Mouse (Mus musculus): Measurements from ENCODE around the gene Zan.

Zan gene

DNA sequence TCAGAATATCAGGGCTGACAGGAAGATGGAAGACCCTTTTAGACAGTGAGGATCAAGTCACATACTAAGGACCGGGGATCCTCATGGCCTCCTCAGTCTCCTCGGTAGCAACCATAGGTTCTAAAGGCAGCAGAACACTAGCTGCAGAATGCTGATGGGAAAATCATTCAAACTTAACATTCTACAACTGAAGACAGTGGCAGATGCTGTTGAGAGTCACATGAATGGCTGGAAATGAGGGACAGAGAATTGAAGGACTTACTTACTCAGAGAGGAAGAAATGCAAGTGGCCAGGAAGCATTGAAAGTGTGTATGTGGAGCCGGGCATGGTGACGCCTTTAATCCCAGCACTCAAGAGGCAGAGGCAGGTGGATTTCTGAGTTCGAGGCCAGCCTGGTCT, at the start of gene Zan:
Gene Zan, minus strand, starts transcription at position 101 of the 400 bp plus-strand sequence.
- no peak for DNase-seq

DNA sequence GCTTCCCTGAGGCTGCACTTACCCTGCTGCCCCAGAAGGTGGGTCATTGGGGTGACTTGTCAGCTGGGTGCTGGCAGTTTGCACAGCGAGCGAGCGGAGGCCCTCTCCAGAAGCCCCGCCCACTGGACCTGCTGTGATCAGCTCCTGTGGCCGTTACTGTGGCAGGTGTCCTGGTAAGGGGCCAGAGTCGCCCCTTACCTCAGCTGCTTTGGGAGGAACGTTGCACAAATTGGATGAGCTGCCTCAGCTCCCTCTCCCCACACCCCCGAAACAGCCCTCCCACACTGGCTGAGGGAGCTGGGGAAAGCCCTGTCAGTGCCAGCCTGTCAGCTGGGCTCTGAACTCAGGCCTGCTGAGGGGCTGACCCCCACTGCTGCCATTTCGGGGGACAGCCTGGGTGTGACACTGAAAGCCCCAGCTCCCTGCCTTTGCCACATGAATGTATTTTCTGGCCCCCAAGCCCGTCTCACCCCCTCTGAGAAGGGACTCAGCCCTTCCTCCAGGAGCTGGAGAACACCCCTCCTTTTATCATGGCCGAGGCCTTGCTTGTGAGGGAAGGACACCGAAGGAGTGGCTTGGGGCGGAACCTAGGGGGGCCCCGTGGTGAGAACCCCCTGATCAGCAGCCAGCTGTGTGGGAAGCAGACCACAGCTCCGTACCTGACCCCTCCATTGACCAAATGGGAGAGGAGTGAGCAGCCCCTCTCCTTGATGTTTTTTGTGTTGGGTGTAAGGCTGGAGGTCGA, 49.5 kb upstream of the Zan start:
- DNase-seq, result peak; percentile 52

DNA sequence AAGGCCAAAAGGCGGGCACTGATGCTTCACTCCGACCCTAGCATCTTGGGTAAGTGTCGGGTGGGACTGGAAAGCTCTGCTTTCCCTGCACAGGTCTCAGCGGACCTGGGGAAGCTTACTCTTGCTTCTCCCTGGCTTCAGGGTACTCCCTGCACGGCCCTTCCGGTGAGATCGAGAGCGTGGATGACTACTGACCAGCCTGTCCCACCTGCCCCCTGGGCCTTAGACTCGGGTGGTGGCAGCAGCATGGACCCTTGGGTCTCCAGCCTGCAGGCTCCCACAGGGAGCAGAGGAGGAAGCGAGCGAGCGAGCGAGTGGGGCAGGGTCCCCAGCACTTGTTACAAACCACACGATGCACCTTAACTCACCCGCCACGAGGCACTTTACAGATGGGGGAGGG, 48.6 kb upstream of the Zan start:
- DNase-seq, result no peak

DNA sequence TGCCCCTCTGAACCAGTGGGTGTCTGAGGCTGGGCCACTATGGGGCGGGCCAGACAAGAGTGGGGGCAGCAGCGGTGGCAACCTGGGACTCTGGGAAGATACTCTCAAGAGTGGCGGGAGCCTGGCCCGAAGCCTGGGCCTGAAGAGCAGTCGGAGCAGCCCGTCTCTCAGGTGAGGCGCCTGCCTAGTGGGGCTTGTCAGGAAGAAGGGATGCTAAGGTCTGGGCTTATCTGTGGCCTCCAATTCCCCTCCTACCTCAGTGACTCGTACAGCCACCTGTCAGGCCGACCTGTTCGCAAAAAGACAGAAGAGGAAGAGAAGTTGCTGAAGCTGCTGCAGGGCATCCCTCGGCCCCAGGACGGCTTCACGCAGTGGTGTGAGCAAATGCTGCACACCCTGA, 47.8 kb upstream of the Zan start:
- no peak for DNase-seq

DNA sequence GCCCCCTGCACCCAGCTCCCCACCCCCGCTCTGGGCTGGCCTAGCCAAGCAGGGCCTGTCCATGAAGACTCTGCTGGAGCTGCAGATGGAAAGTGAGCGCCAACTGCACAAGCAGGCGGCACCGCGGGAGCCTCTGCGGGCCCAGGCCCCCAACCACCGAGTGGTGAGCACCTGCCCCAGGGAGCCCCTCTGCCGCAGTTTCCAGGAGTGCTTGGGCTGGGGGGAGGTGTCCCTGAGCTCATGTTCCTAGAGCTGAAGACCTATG, 47.3 kb upstream of the Zan start:
- DNase-seq, result no peak

DNA sequence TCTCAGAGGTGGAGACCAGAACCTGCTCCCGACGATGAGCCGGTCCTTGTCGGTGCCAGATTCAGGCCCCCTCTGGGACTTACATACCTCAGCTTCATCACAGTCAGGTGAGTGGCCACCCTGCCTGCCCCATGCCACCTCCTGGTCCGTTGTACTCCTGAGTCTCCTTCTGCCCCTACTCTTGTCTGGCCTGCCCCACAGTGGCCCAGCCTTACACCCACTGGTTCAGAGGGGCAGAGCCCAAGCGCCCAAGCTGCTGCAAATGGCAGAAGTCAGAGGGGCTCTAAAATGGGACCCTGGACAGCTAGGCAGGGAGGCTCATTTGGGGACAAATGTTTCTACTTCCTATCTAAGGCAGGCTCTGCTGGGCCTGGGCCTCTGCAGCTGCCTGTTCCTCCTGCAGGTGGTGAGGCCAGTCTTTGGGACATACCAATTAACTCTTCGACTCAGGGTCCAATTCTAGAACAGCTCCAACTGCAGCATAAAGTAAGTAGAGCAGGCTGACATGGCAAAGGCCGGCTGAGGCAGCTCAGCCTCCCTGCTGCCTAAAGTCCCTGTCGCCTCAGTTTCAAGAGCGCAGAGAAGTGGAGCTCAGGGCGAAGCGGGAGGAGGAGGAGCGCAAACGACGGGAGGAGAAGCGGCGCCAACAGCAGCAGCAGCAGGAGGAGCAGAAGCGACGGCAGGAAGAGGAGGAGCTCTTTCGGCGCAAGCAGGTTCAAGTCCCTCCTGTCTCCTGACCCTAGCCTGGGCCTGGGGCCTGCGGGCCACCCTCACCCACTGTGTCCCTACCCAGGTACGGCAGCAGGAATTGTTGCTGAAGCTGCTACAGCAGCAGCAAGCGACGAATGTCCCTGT, 46.8 kb upstream of the Zan start:
- DNase-seq, result no peak

DNA sequence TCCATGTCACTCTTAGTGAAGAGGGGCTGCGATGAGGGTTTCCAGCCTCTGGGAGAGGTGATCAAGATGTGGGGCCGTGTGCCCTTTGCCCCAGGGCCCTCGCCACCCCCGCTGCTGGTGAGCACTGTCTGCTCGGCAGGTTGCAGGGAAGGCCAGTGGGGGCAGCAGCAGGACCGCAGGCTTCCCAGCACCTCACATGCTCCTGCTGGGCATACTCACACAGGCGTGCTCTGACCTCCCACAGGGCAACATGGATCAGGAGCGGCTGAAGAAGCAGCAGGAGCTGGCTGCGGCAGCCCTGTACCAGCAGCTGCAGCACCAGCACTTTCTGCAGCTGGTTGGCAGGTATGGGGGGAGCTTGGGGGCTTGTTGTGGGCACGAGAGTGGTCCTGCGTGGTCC, 45.8 kb upstream of the Zan start:
- DNase-seq, result no peak

DNA sequence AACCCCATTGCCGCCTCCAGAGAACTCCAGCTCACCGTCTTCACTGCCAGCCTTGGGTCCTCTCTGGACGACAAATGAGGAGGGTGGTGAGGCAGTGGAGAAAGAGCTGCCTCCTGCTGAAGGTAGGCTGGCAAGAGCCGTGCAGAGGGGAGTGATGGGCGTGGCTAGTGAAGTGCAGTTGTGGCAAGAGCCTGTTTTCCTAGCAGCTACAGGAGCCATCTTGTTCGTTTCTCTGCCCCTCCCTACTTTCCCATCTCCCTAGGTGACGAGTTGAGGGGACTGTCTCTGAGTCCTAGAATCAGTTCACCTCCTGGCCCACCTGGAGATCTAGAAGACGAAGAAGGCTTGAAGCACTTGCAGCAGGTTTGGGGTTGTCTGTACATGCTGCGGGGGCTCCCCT, 45.0 kb upstream of the Zan start:
- DNase-seq, result no peak

DNA sequence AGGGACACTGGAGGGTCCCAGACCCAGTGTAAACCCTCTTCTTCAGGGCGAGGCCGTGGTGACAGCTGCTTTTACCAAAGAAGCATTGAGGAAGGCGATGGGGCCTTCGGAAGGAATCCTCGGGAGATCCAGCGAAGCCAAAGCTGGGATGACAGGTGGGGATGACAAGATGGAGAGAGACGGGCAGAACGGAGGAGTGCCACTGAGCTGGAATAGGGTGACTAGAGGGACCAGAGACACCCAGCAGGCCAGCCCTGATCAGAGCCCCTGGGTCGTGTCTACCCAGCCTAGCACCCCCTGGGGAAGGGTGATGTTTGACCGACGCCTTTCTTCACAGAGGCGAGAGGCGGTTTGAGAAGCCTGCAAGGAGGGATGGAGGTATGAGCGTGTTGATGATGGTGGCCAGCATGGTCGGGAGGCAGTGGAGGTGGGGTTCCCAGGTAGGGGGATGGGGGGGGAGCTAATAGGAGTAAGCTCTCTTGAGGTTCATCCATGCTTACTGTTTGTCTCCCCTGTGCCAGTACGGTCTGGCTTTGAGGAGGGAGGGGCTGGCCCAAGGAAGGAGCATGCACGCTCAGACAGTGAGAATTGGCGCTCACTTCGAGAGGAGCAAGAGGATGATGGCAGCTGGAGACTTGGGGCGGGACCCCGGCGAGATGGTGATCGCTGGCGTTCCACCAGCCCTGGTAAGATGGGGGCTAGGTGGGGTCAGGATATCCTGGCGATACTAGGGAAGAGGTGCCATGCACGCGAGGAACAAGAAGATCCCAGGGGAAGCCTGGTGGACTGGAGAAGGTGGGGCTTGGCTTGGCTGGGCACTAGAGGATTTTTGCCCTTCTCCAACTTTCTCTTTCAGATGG, 43.1 kb upstream of the Zan start:
- no peak for DNase-seq

DNA sequence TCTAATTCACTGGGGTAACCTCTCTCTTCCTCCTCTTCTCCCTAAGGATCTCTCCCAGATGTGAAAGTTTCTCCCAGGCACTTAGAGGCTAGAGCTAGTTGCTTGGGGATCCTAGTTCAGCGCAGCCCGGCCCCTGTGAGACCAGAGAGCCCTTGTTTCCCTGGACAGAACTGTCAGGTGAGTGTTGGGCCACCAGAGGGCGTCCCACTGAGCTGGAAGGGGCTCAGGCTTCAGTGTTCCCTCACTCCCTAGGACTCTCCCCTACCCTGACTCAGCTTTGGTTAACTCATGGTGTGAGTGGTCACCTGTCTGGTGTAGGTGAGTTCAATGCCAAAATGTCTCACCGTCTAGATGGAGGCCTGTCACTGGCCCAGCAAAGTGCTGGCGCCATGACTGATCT, 41.6 kb upstream of the Zan start, which contains the start of gene Gigyf1:
Gene Gigyf1, plus strand, starts transcription at position 113 of the 400 bp plus-strand sequence.
- no peak for DNase-seq

DNA sequence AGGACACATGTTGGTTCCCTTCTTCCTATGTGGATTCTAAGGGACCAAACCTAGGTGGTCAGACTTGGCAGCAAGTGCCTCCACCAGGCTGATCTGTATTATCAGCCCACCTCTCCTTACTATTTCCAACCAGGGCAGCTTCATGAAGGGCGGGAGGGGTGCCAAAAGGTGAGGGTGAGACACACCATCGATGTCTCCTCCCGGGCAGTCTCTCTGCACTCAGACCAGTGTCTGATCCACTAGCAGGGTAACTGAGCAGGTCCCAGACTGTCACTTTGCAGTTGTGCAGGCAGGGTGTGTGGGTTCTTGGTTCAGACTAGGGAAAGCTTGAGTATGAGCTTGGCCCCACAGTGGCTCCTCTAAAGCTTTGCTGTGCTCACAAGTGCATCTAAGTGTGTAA, 37.9 kb upstream of the Zan start:
- no peak for DNase-seq

DNA sequence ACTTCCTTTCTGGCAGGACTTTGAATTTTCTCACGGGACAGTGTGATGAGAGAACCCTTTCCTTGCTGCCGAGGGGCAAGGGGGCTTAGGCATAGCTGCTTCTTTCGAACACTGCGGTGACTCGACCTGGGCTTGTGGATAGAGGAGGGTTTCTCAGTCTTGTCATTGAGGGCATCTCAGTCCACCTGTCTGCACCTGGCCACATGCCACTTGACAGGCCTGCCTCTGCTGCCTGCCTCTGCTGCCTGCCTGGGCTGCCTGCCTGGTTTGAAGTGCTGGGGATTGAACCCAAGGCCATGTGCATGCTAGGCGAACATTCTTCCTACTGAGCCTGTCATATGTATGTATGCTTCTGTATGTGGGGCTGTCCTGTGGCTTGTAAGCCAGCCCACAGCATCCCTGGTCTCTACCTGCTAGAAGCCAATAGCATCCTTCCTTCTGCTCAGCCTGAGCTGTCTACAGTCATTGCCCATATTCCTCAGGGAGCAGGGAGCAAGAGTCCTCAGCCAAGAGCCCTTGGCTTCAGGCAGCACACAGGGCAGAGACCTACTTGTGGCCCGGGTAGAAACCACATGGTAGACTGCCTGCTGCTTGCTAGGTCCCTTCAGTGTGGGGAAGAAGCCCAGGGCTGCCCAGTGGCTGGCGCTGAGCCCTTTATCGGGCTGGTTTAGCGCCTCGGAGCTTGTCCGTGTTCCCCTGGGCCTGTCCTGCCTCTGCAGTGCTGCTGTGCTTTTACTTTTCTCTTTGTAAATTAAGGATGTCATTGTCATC, 37.3 kb upstream of the Zan start:
- DNase-seq, result no peak

DNA sequence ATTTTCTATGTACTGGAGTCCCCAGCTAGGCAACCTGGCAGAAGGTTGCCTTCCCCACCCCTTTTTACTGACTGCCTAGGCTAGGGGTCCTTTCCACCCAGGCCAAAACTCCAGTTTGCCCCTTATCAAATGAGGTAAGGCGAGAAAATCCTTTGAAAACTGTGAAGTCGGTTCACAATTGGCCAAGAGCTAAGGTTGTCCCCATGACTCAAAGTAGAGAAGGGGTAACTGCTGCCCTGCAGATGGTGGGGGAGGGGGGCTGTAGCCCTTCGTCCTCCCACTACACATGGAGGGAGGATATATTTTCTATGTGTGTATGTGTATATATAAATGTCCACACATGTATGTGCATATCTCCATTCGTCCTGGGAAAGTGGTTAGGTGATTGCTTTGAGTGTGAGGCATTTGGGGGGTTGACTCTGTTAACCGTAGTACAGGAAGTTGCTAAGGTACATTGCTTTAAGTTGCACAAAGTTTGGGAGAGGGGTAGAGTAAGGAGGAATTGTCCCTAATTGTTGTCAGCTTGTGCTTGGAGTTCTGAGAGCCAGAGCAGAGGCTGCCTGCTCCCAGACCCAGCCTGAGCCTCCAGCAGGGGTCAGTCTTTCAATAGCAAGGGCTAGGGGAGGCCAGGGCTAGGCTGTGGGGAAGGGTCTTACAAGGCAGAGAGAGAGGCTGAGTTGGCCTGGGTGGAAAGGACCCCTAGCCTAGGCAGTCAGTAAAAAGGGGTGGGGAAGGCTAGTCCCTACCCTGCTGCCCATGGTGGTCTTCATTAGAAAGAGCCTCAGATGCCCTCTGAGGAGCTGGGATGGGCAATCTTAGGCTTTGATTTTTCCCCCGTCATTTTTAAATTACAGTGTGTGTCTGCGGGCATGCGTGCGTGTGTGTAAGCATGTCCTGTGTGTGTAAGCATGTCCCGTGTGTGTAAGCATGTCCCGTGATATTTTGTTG, 36.3 kb upstream of the Zan start:
- DNase-seq, result no peak

DNA sequence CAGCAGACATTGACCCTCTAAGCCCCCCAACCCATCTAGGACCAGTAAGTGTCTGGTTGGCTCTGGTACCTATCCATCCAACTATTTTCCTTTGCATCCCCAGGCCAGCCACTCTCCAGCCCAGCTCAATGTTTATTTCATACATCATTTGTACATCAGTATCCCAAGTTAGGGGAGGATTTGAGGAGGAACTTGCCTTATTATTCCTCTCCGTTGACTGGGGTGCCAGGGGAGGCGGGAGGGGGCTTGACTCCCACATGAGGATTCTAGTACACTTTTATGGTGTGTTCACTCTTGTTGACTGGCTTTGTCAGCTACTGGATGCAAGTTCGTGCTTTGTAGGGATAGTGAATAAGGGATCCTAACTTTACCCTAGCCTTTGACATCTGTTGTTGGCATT, 34.8 kb upstream of the Zan start:
- DNase-seq, result no peak

DNA sequence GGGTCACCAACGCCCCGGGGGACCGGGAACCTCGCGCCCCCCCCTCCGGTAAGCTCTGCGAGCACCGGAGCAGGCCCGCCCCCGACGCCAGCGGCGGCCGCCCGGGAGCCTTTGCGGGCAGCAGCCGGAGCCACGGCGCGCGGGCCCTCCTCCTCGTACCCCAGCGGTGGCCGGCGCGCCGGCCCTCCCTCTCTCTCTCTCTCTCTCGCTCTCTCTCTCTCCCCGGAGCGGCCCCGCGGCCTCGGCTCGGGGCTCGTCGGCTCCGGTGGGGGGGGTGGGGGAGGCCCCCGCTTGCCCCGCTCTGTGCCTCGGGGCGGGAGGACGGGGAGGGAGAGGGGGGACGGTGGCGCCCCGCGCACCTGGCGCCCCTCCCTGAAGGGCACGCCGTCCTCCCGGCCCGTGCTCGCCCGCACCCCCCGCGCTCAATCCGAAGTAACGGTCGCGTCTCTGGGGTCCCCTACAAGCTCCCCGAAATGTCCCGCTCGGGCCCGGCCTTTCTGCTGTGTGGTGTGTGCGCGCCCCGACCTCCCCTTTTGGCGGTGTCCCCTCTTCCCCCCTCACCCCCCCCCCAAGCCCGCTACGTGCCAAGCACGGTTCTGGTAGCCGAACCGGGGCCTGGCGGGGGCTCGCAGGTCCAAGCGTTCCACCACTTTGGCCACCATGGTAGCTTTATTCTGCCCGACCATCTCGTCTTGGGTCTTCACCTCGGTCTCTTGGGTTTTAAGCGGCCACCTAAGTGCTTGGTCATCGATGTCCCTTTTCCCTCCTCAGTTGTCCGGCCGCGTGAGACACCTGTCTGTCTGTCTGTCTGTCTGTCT, 33.9 kb upstream of the Zan start:
- no peak for DNase-seq

DNA sequence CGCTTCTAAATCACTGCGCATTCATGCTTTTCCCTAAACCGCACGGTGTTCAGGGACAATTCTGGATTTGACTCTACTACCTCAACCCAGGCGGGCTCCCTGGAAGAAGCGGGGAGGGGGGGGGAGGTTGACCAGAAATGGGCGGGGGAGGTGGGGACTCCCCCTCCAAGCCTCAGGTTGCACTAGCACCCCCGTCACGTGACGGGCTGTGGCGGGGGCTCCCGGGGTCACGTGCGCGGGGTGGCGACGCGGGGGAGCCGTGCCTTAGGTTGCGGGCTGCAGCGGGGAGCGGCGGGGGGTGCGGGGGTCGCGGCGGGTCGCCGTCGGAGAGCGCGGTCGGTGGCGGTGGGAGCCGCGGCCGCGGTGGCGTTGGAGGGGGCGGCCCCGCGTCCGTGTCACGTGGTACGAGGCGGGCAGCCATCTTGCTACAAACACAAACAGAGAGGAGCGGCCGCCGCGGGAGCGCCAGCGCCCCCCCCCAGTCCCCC, 33.2 kb upstream of the Zan start:
- peak; percentile 81 for DNase-seq

DNA sequence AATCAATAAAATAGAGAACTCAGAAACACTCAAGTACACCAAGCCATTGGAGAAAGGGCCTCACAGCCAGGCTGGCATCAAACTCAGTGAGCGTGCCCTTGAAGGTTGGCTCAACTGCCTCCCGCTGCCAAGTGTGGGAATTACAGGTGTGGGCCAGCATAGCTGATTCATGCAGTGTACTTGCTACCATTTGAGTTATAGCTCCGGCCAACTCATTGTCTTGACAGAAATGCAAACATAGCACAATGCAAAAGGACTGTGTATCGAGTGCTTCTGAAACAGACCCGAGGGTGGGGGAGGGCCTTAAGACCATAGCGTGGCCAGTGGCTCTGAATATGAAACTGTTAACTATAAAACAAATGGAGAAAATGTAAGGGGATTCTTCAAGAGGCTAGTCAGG, 27.2 kb upstream of the Zan start:
- DNase-seq, result no peak

DNA sequence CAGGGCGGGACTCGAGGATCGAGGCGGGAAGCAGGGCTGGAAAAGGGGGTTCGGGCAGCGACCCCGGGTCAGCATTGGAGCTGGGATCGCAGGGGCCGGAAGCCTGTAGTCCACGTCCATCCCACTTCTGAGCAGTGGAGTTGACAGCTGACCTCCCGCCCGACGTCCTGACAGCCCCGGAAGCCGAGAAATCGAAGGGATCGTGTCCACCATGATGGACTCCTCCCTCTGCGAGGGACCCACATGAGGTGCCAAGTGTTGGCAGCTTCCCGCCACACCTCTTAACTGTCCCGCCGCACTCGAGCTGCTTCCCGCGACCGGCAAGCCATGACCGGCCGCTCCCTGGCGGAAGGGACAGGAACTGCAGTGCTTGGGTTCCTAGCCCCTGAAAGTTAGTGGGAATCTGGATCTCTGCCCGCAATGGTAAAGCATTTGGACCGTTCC, 25.8 kb upstream of the Zan start:
- DNase-seq, result peak; percentile 79

DNA sequence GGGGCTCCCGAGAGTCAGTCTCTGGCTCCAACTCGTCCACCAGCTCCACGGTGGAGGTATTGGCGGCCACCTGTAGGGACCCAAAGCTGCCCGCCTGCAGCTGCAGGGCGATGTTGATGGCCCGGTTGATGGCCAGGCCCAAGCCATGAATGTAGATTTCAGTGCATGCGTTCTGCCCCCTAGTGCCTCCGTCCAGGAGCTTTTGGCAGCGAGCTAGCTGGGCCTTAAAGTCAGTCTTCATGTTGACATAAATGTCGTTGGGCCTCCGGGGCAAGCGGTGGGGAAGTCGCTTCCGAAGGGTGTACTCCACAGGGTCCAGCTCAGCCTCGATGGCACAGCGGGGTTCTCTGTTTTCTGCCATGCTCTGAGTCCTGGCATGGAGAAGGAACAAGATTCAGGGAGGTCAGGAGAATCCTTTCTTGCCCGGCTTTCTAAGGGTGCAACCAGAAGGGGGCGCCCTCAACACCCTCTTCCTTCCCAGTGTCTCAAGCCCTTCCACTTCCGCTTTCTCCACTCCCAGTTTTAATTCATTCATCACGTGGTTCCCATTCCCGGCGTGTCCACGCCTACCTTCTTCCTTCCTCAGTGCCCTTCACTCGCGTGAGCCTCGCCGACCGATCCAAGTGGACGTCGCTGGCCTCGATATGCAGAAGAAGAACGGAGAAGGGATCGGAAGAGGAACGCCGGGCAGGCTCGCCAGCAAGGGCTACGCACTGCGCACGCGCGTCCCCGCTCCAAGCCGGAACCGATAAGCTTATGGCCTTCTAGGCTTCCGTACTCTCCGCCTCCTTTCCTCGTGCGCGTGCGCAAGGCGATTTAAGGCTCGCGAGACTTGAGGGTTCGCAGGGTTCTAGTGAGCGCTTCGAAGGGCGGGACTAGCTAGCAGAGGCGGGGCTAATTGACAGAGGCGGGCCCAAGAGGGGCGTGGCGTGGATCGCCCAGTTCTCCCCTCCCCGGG, 25.1 kb upstream of the Zan start, which contains the start of gene Pop7:
Gene Pop7, minus strand, starts transcription at position 810 of the 958 bp plus-strand sequence.
- DNase-seq, result peak; percentile 99

All from right cerebral cortex, adult 18-20 months (tissue).